Mouse (Mus musculus) thymus, adult 18-20 months (tissue): ENCODE measurements around the gene Cyp2f2.

Experiments
- DNase-seq, 2 experiments: peaks; one replicate each; pipeline ENCODE4 v3.0.0; 2022; ENCODE audit warnings: mixed read lengths in 2 of 2

The Cyp2f2 gene

DNA sequence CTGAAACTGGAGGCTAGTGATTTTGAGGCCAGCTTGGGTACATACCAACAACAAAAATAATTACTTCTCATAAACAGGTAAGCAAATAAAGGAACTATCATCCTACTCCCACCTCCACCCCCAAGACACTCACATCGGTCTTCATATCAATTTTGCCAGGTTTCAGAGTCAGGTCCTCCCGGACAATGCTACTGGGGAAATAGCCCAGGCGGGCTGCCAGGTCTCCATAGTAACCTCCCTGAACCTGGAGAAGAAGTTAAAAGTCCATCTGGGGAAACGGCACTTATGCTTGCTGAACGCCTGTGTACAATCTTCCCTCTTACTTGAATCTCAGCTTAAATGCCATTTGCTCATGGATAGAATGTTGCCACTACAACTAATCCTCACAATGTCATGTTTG lies 60.3 kb downstream of the Cyp2f2 start:
- DNase-seq = no peak

DNA sequence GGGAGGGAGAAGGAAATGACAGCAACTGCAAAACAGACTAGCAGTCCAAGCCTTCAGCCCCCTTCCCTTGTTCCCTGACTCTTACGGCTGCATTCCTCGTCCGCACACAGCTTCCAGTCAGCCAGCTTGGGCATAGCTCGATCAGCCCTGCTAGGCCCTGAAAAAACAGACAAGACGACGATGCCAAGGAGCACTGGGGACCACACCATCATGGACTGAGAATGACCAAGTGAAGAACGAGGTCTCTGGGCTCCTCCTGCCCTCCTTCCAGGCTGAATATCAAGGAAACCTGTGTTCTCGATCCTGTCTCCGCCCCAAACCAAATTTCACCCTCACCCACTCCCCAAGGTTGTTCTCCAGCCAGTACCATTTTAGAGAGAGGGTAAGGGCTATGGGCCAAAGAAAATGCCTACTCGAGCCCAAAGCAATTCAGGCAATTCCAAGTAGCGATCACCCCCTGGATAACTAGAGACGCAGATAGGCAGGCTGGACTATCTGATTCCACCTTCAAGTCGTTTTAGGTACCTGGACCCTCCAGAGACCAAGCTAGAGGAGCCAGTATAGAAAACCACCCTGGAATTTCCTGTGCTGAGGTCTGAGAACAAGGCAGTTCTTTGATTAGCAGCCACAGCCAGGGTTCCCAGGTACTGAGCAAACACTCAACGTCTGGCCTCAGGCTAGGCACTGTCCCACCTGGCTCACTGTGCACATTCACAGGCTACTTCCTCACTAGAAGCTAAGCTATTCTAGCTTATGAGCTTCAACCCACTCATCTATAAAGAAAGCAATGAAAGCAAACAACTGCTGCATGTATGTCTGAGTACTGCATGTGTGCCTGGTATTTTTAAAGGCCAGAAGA lies 61.4 kb downstream of the Cyp2f2 start, which contains the start of the genes Gm21983 and Mia:
Gene Gm21983, minus strand, starts transcription at position 250 of the 859 bp plus-strand sequence.
Gene Mia, minus strand, starts transcription at position 321 of the 859 bp plus-strand sequence.
- DNase-seq = no peak

DNA sequence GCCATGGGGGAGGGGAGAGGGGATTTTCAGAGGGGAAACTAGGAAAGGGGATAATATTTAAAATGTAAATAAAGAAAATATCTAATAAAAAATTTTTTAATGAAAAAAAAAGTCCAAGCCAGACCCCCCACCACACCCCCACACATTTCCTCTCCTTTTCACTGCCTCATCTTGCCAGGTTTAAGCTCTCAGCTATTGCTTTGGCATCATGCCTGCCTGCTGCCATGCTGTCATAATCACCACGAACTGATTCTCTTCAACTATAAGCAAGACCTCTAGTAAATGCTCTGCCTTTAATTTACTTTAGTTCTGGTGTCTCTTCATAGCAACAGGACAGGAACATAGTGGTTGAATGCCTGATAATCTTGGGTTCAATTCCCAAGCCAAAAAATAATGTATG lies 62.8 kb downstream of the Cyp2f2 start:
- no peak for DNase-seq
